Mouse (Mus musculus) C2C12 (cell line): ENCODE results near the gene Gmds.

Source experiments
- CTCF ChIP-seq: IDR thresholded peaks from one replicate; pipeline ENCODE4 v1.5.1; 2011; ENCODE audit not compliant: control insufficient read depth, insufficient read depth, insufficient read length
- MAX ChIP-seq: IDR thresholded peaks from one replicate; pipeline ENCODE4 v1.6.1; 2011; ENCODE audit warnings: mild to moderate bottlenecking, control low read depth
- MYOD1 ChIP-seq: IDR thresholded peaks from one replicate; pipeline ENCODE4 v1.6.1; 2011; ENCODE audit warnings: low read depth; ENCODE audit not compliant: control insufficient read depth, insufficient read length
- USF1 ChIP-seq: IDR thresholded peaks from one replicate; pipeline ENCODE4 v1.6.1; 2011; ENCODE audit warnings: low read depth, mild to moderate bottlenecking, control low read depth, moderate library complexity

DNA sequence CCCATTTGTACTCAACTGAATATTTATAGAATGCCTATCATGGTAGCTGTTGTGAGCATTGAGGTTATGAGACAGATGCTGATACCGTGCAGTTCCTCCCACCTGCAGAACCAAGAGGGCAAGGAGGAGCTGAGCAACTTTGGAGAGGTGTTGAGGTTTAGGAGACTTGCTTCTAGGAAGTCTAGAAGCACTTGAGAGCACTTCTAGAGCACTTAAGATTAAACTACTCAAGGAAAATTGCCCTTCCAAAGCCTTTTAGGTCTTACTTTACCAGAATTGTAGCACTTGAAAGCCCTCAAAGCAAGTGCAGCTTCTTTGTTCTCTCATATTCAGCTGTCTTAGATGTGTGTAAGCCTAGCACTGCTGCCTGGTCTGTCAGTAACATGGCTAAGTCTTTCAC, 409.2 kb downstream of the Gmds start:
- TF ChIP-seq MAX (no peak), CTCF (no peak), USF1 (no peak), MYOD1 (no peak)
